Mouse (Mus musculus) brain, adult 2 months (tissue): ENCODE data around the gene Nfe2l2.
"Not testable (repeated sequence)": the region's sequence is repeated elsewhere in the genome, so short reads cannot be mapped to it uniquely, and the experiment has no call there.

Experiments
- DNase-seq: peaks from one replicate; pipeline ENCODE4 v3.0.0; 2011; ENCODE audit warnings: low read depth, low spot score

Nfe2l2 gene

GRCm38 (mm10) chr2:75643950-75644349 is 60.5 kb downstream of the Nfe2l2 start:
- DNase-seq, result no peak

DNA sequence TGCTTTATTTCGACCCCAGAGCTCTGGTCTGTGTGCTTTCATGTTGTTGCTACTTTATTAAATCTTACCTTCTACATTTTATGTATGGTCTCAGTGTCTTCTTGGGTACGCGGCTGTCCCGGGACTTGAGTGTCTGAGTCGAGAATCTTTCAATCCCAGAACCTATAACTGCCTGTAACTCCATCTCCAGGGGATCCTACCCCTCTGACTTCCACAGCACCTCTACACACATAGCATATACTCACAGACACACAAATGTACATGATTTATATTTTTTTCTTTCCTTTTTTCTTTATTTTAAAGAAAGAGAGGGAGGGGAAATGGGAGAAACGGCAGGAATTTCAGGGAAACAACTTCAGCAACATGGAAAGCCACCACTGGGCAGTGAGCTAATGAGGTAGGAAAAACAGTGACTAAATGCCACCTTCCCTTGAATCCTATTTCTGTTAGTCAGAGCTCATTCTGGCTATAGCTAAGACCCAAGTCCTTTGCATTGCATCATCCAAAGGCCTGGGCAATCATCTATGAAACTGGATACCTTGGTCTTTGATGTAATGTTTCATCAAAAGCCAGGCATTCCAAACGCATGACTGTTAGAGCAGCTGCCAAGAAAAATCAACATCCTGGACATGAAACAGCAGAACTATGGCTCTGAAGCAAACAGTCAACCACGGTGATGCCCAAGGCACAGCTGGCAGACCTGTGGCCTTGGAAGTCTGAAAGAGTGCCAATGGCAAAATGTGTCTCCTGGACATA is 61.5 kb downstream of the Nfe2l2 start:
- DNase-seq, result no peak

DNA sequence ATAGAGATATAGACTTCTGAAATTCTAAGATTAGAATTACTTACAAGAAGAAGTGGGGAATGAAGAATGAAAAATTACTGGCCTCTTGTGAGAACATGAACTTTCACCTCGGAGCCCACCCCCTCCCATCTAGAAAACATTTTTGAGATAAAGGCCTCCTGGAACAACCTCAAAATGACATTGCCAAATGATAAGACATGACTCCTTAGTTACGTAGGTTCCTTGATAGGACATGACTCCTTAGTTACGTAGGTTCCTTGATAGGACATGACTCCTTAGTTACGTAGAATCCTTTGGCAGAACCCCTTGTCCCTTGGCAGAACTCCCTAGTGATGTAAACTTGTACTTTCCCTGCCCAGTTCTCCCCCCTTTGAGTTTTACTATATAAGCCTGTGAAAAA is 62.1 kb downstream of the Nfe2l2 start:
- not testable (repeated sequence) for DNase-seq

- not testable (repeated sequence) for DNase-seq
Observed at GRCm38 (mm10) chr2:75639535-75639934, 64.9 kb downstream of the Nfe2l2 start.

DNA sequence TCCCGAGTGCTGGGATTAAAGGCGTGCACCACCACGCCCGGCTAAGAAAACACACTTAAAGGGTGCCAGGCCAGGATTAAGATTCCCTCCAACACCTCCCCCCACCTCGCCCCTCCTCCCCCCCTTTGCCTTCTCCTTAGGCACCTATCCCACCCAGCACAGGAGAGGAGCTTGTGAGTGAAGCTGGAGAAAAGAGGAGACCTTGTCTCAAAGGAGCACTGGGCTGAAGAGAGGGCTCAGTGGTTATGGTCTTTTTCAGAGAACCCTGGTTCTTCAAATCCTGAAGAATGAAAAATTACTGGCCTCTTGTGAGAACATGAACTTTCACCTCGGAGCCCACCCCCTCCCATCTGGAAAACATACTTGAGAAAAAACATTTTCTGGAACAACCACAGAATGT is 66.6 kb downstream of the Nfe2l2 start:
- DNase-seq, result not testable (repeated sequence)

DNA sequence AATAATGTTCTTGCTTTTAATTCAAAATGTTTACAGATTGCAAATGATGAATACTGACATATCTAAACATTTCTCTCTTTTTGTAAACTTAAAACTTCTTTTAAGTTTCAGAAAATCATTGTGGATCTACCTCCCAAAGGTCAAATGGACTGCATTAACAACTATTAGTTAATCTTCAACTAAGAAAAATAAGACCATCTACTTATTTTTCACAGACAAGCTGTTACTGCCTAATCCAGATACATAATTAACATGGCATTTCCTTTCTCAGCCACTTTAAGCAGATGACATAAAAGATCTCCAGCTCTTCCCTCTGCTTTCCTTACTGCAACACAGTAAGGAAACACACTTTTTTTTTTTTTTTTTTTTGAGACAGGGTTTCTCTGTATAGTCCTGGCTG is 67.1 kb downstream of the Nfe2l2 start:
- DNase-seq, result no peak

DNA sequence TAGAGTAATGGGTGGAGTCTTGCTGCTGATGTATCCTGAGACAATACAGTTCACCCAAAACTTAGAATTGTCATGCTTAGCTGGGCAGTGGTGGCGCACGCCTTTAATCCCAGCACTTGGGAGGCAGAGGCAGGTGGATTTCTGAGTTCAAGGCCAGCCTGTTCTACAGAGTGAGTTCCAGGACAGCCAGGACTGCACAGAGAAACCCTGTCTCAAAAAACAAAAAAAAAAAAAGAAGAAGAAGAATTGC is 67.5 kb downstream of the Nfe2l2 start:
- DNase-seq, result not testable (repeated sequence)

- DNase-seq, result no peak
Observed at GRCm38 (mm10) chr2:75636261-75637054, 68.0 kb downstream of the Nfe2l2 start.

- DNase-seq, result not testable (repeated sequence)
Observed at GRCm38 (mm10) chr2:75634431-75634830, 70.0 kb downstream of the Nfe2l2 start.

DNA sequence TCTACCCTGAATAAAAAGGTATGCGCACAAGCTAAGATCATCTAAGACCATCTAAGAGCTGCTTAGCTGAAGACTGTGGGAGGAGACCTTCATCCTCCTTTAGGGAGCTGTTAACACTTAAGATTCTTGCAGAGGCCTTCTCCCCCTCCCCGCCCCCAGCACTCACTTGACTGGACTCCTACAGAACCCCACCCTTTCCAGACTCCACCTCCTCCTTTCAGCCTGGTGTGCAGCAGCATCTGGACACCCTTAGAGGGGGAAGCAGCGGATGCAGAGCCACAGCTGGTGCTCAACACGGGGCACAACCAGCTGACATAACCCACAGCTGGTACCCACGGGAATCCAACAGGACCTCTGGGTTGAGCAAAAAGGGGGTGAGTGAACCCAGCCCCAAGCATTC is 70.7 kb downstream of the Nfe2l2 start:
- DNase-seq, result no peak

DNA sequence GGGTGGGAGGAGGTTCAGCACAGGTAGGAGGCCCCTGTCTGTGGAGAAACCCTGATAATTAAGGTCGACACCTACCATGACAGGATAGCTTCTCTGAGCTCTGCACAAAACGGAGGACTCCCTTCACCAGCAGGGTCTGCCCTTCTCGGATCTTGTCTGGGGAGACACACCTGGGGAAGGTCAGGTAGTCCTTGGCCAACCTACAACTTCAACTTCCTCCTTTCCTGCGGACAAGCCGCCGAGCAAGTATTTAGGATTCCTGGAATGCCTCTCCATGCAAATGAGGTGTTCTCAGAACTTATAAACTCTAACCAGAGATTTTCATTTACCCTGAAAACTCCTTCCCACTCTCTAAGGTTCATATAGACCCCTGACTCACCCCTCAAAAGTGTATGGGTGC is 71.1 kb downstream of the Nfe2l2 start:
- DNase-seq, result no peak

- DNase-seq, result no peak
Observed at GRCm38 (mm10) chr2:75632721-75633181, 71.7 kb downstream of the Nfe2l2 start.

DNA sequence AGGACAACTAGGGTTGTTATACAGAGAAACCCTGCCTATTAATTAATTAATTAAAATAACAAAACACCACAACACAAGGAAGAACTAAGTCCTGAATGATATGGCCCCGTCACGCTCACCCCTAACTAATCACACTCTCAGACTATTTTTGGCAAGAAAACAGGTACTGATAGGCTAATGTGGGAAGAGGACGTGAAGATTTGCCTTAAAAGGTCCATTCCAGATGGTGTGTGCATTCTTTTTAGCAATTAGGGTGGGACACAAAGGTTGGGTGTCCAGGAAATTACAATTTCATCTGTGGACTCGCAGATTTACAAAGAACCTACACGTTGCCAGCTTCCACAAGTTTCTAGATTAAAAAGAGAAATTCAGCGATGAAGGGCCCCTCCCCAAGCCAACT is 72.4 kb downstream of the Nfe2l2 start:
- no peak for DNase-seq

DNA sequence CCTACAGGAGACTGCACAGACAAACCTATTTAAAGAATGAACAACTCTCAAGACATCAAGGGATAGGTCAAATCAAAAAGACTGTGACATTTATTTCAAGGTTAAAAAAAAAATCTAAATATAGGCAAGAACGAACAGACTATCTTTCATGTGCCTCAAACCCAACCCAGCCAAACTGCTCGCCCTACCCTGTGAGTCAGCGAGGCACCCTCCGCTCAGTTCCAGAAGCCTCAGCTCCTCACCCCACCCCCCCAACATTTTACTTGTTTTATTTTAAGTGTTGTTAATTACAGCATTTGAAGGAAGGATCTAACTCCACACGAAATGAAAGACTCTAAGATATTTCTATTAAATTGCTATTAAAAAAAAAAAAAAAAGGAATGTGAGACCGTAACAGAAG is 73.0 kb downstream of the Nfe2l2 start:
- peak; percentile 64 for DNase-seq

DNA sequence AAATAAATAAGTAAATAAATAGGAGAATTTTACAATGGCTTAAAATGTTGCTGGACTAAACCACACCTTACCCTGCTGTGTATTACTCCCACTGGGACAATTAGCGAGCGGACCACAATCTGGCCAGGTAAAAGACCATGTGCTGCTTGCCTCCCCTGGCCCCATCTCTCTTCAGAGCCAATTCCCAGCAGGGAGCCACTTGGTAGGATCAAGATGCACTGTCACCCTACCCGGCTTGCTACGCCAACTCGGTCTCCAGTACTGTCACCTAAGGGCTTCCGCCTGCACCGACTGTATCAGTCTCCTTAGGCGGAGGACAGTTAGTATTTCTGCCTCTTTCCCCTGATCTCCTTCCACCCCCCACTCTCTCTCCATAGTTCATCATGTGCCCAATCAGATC is 76.0 kb downstream of the Nfe2l2 start:
- no peak for DNase-seq

GRCm38 (mm10) chr2:75626597-75627440 is 77.6 kb downstream of the Nfe2l2 start:
- DNase-seq, result no peak
